Mouse (Mus musculus) lung, postnatal 36 days (tissue): Measurements from ENCODE around the gene Wipf1.

Experiments used
- DNase-seq: peaks from one replicate; pipeline ENCODE4 v3.0.0; 2022; ENCODE audit warnings: mixed read lengths

The Wipf1 gene

GRCm38 (mm10) chr2:73502863-73503429 lies 26.6 kb downstream of the Wipf1 start:
- peak; percentile 38 for DNase-seq

- no peak for DNase-seq
Observed at GRCm38 (mm10) chr2:73500864-73501263, 28.7 kb downstream of the Wipf1 start.

- no peak for DNase-seq
Observed at GRCm38 (mm10) chr2:73498322-73498721, 31.2 kb downstream of the Wipf1 start.

- DNase-seq: no peak
Observed at GRCm38 (mm10) chr2:73497572-73497971, 32.0 kb downstream of the Wipf1 start.

- DNase-seq: no peak
Observed at GRCm38 (mm10) chr2:73496944-73497343, 32.6 kb downstream of the Wipf1 start.

GRCm38 (mm10) chr2:73496329-73496685 lies 33.2 kb downstream of the Wipf1 start:
- no peak for DNase-seq

- DNase-seq: peak; percentile 59
Observed at GRCm38 (mm10) chr2:73495617-73496328, 33.8 kb downstream of the Wipf1 start.

GRCm38 (mm10) chr2:73493517-73493916 lies 36.0 kb downstream of the Wipf1 start:
- no peak for DNase-seq

GRCm38 (mm10) chr2:73491442-73492241 lies 37.9 kb downstream of the Wipf1 start:
- peak; percentile 66 for DNase-seq

GRCm38 (mm10) chr2:73490466-73490865 lies 39.1 kb downstream of the Wipf1 start:
- no peak for DNase-seq

GRCm38 (mm10) chr2:73486120-73486601 lies 43.4 kb downstream of the Wipf1 start:
- peak; percentile 59 for DNase-seq

GRCm38 (mm10) chr2:73485236-73486119 lies 44.1 kb downstream of the Wipf1 start:
- peak; percentile 68 for DNase-seq

GRCm38 (mm10) chr2:73484561-73485235 lies 44.8 kb downstream of the Wipf1 start:
- peak; percentile 42 for DNase-seq

GRCm38 (mm10) chr2:73478805-73479204 lies 50.7 kb downstream of the Wipf1 start:
- no peak for DNase-seq

GRCm38 (mm10) chr2:73477501-73477900 lies 52.0 kb downstream of the Wipf1 start:
- no peak for DNase-seq

- DNase-seq: peak; percentile 44
Observed at GRCm38 (mm10) chr2:73475519-73475918, 54.0 kb downstream of the Wipf1 start.

GRCm38 (mm10) chr2:73472130-73472529 lies 57.4 kb downstream of the Wipf1 start:
- DNase-seq: no peak

GRCm38 (mm10) chr2:73470146-73470630 lies 59.3 kb downstream of the Wipf1 start:
- no peak for DNase-seq

GRCm38 (mm10) chr2:73469552-73469951 lies 60.0 kb downstream of the Wipf1 start:
- DNase-seq: no peak

- no peak for DNase-seq
Observed at GRCm38 (mm10) chr2:73468993-73469392, 60.5 kb downstream of the Wipf1 start.

- no peak for DNase-seq
Observed at GRCm38 (mm10) chr2:73467071-73467851, 62.3 kb downstream of the Wipf1 start.
